Mouse (Mus musculus): ENCODE results near the gene Fam49a.

Gene Fam49a

GRCm38 (mm10) chr12:12356463-12356862 lies 94.5 kb downstream of the Fam49a start:
- no peak for DNase-seq (ENCODE audit: low spot score in 2 of 2)

GRCm38 (mm10) chr12:12356946-12357345 lies 95.0 kb downstream of the Fam49a start:
- no peak for DNase-seq (ENCODE audit: low spot score in 2 of 2)

- DNase-seq (ENCODE audit: low spot score in 2 of 2): no peak
These were observed 98.0 kb downstream of the Fam49a start for GRCm38 (mm10) chr12:12359923-12360322.

DNA sequence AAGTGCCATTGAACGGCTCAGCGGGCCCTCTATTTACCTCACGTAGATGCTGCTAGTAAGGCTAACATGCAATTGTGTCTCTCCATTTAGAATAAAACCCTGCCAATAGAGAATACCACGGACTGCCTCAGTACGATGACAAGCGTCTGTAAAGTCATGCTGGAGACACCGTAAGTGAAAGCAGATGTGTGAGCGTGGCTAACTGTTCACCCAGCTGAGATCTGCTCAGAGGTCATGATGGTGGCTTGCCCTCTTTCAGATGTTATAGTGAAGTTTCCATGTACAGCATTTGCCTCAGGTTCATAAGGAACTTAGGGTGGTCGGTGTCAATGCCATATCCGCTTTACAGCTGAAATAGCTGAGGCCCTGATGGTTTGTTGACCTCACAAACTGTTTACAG lies 100.4 kb downstream of the Fam49a start:
- DNase-seq (ENCODE audit: low spot score in 2 of 2): no peak

- DNase-seq (ENCODE audit: low spot score in 2 of 2): no peak
These were observed 102.3 kb downstream of the Fam49a start for GRCm38 (mm10) chr12:12364201-12364600.

DNA sequence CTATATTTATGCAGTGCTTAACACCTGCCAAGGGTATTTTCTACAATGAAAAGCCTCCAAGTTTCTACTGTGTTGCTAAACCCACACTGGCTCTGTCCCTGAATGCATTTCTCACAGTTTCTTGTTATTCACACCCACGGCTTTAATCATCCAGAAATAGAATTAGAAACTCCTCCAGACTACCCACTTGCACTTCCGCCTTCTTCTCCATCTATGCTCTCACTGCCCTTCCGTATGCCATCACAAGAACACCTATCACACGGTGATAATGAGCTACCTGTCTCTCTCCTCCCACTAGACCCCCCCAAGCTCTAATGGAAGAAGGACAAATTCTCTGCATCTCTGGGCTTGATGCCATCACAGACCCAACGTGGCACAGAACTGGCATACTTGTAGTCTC lies 105.5 kb downstream of the Fam49a start:
- DNase-seq (ENCODE audit: low spot score in 2 of 2): peak in 1 of 2 experiments; percentile 19

DNA sequence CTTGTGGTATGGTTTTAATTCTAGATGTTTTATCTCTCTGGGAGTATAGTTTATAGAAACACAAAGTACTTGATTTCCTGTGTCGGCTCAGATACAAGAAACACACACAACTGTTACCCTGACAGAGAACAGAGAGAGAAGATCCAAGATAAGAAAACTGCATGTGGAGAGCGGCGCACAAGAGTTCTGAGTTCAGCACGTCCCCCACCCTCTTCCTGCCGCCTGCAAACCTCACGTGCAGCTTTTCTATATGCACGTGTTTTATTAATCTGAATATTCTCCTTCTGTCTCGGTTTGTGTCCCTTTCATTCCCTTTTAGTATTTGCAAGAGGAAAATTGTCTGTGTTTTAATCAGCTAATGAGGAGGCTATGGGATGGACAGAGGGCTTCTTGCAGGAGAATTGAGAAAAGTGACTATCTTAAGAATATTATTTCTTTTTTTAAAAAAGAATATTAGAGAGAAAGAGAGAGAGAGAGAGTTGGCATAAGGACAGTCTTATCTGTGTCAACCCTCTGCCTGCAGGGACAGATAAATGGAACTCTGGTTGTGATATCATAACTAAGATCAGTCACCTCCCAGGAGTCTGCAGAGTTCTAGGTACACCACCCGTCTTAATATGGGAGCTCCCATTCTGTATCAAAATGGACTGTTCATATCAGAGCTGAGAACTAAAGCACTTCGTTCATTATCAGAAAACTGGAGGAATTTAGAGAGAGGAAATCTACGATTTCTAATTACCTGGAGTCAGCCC lies 111.3 kb downstream of the Fam49a start:
- DNase-seq (ENCODE audit: low spot score in 2 of 2): no peak

- no peak for DNase-seq (ENCODE audit: low spot score in 2 of 2)
These were observed 117.1 kb downstream of the Fam49a start for GRCm38 (mm10) chr12:12379056-12379455.

- no peak for DNase-seq (ENCODE audit: low spot score in 2 of 2)
These were observed 127.3 kb downstream of the Fam49a start for GRCm38 (mm10) chr12:12389271-12389670.

DNA sequence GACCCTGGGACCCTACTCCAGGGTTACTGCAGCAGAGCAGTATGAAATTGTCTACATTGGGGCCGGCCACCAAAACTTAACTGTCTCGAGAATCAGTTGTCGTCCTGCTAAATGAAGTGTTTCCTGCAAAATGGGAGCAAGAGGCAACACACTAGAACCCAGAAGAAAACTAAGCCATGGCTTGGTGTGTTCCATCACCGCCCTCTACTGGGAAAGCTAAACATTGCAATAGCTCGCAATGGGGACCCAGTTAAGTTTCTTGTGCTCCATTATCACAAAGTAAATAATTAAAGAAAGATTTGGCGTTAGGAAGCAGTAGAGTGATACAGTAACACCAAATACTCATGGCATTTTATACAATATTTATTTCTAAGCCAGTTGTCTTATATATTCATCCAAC lies 134.3 kb downstream of the Fam49a start:
- peak in 1 of 2 experiments; percentile 39 for DNase-seq (ENCODE audit: low spot score in 2 of 2)

GRCm38 (mm10) chr12:12401051-12401465 lies 139.1 kb downstream of the Fam49a start:
- peak in 1 of 2 experiments; percentile 39 for DNase-seq (ENCODE audit: low spot score in 2 of 2)

DNA sequence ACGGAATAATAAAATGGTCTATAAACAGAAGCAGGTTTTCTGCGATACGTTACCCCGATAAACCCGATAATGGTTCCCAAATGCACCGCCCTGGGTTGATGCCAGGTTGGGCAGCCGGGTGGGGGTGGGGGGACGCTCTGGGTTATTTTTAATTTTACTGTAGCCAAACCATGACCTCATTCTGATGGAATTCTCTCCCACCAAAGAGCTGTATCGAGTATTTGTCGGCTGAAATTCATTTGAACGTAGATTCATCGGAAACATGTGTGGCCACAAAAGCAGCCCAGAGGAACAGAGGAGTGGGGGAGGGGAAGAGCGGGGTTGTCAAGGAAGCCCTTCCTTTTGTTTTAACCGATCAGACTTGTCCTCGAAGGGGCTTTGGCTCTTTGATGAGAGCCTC lies 139.6 kb downstream of the Fam49a start:
- DNase-seq (ENCODE audit: low spot score in 2 of 2): no peak

- no peak for DNase-seq (ENCODE audit: low spot score in 2 of 2)
These were observed 143.7 kb downstream of the Fam49a start for GRCm38 (mm10) chr12:12405491-12406110.

DNA sequence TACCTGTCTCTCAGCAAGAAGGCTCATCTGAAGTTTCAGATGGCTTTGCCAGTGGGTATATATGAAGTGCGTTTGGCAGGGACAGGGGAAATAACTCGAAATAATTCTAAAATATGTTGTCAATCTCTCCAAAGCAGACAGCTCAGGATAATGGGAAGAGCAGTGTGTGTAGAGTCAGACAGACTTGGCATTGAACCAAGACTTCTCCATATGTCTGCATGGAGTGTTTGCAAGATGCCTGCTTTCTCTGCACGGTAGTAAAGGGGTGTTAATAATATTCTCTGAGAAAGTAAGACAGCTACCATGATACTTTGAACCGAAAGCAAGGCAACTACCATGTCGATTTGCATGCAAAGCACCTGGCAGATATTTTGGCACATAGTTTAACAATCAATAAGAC lies 147.1 kb downstream of the Fam49a start:
- DNase-seq (ENCODE audit: low spot score in 2 of 2): no peak

DNA sequence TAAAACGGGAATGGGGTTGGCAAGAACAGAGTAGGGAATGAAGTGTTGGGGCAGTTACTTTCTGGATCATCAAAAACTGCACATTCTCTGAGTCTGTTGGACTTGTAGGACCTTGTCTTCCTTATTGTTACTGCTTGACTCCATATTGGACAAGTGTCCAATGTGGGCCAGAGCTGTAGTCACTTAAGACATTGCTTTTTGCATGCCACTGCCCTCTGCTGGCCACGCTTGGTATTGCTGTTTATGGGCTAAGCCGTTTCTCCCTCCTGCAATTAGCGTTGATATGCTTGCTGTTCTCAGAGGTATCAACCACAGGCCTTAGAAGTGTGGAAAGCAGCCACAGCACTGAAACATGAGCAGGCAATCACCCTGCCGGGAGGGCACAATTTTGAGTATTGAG lies 150.7 kb downstream of the Fam49a start:
- DNase-seq (ENCODE audit: low spot score in 2 of 2): peak; percentile 30 to 62

GRCm38 (mm10) chr12:12420423-12420822 lies 158.5 kb downstream of the Fam49a start:
- DNase-seq (ENCODE audit: low spot score in 2 of 2): no peak

DNA sequence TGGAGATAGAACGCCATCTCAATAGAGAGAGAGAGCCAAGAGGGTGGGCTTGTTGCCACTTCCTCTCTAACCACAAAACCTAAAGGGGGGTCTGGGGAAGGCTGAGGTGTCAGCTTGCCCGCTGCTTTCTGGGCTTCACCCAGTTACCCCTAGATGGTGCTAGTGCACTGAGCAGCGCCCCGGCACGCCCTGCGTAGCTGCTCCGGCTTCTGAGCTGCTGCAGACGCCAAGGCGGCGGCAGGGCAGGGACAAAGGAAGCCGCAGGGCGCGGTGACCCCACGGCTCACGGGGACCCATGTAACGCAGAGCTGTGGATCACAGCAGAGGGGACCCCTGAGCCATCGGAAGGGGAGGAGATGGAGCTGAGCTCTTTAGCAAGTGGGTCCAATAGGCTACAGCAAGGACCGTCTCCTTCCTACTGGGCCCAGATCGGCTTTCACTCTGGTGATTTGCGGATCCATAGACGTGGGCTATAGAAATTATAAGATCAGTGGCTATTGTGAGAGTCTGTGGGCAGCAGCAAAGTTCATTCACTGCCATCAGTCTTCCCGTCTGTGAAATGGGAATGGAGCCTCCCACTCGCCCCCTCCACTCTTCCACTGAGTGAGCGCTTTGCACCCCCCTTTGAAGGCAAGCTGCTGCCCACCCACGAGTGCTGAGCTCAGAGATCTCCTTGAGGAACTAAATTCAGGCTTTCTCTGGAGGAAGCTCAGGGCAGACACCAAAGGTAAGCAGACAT lies 159.1 kb downstream of the Fam49a start:
- DNase-seq (ENCODE audit: low spot score in 2 of 2): peak; percentile 63 to 85

GRCm38 (mm10) chr12:12421580-12421878 lies 159.6 kb downstream of the Fam49a start:
- no peak for DNase-seq (ENCODE audit: low spot score in 2 of 2)

DNA sequence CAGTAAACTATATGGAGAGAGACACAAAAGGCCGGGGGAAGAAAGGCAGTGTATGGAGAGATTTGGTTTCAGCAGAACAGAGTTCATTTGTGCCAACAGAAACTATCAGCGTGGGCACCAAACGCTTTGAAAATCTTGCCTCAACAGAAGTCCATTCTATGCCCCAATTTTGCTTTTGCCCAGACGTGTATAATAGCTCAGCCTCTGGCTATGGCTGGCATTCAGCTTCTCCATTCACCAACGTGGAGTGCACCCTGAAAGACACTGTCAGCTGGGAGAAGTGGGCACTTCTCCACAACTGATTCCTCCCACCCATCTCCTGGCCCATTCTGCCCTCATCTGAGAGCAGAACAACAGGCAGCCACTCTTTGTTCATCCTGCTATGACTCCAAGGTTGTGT lies 163.2 kb downstream of the Fam49a start:
- no peak for DNase-seq (ENCODE audit: low spot score in 2 of 2)

DNA sequence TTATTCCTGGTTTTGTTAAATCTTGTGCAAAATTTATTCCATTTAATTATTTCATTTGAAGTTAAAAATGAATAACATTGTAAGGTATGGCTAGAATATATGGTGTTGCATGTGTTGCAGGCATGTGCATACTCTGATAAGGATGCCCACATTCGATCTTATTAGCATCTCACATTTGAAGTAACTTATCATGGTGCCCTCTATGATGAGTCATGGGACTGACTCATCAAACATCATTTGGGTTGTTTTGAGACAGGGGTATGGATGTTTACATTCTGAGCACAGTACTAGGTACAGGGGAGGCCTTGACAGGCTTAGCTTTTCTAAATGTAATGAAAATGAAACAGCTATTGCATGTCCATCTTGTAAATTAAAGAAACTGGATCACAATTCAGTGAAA lies 165.3 kb downstream of the Fam49a start:
- DNase-seq (ENCODE audit: low spot score in 2 of 2): no peak

DNA sequence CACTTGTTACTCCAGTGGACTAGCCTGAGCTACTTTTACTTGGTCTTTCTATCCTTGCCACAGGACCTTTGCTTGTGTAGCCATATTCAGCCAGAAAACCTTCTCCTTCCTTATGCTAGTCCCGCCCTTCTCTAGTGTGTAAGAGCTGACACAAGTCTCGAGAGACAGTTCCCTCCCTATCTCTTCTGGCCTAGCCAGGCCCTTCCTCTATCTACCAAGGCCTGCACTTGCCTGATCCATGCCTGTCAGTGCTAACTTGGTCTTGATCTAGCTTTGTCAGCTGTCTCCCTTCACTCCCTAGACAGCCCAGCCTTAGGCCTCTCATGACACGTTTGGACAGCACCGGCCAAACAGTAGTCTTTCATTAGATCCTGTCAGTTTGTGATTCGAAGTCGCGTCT lies 166.9 kb downstream of the Fam49a start:
- DNase-seq (ENCODE audit: low spot score in 2 of 2): no peak
